Mouse (Mus musculus) forebrain, postnatal 0 days (tissue): ENCODE results near the gene Rgs18. TPM values are rescaled to one million over a fixed set of nuclear protein-coding genes. Genes with fewer than 3 reads are reported as not detected.

Experiments
- ATAC-seq: fragments of 200-750 bp; cut with Nextera tagmentation; 2 replicates; pipeline ENCODE4 v1.8.0; 2017; ENCODE audit warnings: mild to moderate bottlenecking, moderate library complexity
- DNase-seq: peaks from one replicate; pipeline ENCODE4 v3.0.0-alpha.2; 2015
- H3K27ac ChIP-seq: fragments of 300-500 bp; sonication (generic); 2 replicates; pipeline ENCODE4 v1.5.1; 2014; ENCODE audit warnings: low read depth, mild to moderate bottlenecking, antibody characterized with exemption, low read length, moderate library complexity, mixed read lengths
- H3K27me3 ChIP-seq: fragments of 300-500 bp; sonication (generic); 2 replicates; pipeline ENCODE4 v1.6.1; 2014; ENCODE audit warnings: mild to moderate bottlenecking, low read length, mixed read lengths; ENCODE audit not compliant: insufficient read depth
- H3K36me3 ChIP-seq: fragments of 300-500 bp; sonication (generic); 2 replicates; pipeline ENCODE4 v1.6.1; 2014; ENCODE audit warnings: mild to moderate bottlenecking, moderate library complexity; ENCODE audit not compliant: insufficient read depth
- H3K4me1 ChIP-seq: fragments of 300-500 bp; sonication (generic); 2 replicates; pipeline ENCODE4 v1.6.1; 2014; ENCODE audit warnings: antibody characterized with exemption; ENCODE audit not compliant: insufficient read depth
- H3K4me2 ChIP-seq: fragments of 300-500 bp; sonication (generic); 2 replicates; pipeline ENCODE4 v1.6.1; 2014; ENCODE audit warnings: low read depth, mild to moderate bottlenecking, moderate library complexity
- H3K4me3 ChIP-seq: fragments of 300-500 bp; sonication (generic); 2 replicates; pipeline ENCODE4 v1.5.1; 2014; ENCODE audit warnings: low read depth, low read length, mixed read lengths
- H3K9ac ChIP-seq: fragments of 300-500 bp; sonication (generic); 2 replicates; pipeline ENCODE4 v1.6.1; 2014; ENCODE audit warnings: mild to moderate bottlenecking
- H3K9me3 ChIP-seq: fragments of 300-500 bp; sonication (generic); 2 replicates; pipeline ENCODE4 v1.6.1; 2016; ENCODE audit warnings: low read length
- CTCF ChIP-seq: sonication (generic); IDR thresholded peaks from 2 replicates; pipeline ENCODE4 v1.5.1; 2016; ENCODE audit warnings: antibody characterized with exemption, control low read depth, low read depth
- WGBS: fragments of 180-500 bp; shearing (Covaris S2); extraction: QIAGEN DNeasy Blood & Tissue Kit; methylation state at CpG from one replicate; pipeline ENCODE4 v1.1.7; 2014; 5-methylcytosine and 5-hydroxymethylcytosine counted together
- polyA plus RNA-seq: library from polyadenylated mRNA; unstranded; fragments of >200 nt; fragmentation: Nextera tagmentation; extraction: Ambion mirVana; gene quantifications from 2 replicates; pipeline ENCODE4 v1.2.1, GENCODE M21; 2015
- total RNA-seq: library from RNA; depleted of rRNA; stranded (reverse); fragments of >200 nt; gene quantifications from 2 replicates; pipeline ENCODE4 v1.2.3, GENCODE M21; 2014; rRNA removed

The Rgs18 gene
- total RNA-seq (0.10 and 0.54 TPM in 2 replicates), polyA plus RNA-seq (0.09 and 0.17 TPM in 2 replicates)

- no peak within 1 kb of the TSS for H3K27ac ChIP-seq
- H3K27me3 ChIP-seq, result no peaks in the 10 kb centered on the region
- H3K36me3 ChIP-seq, result no peaks in the 10 kb centered on the region
- no peak within 1 kb of the TSS for H3K4me3 ChIP-seq
- ATAC-seq, result no peak
- 83% methylated on average over 5 of the region's 5 CpGs for WGBS
- DNase-seq, result no peak
- TF ChIP-seq CTCF, result no peak
- H3K4me2 ChIP-seq, result no peak within 1 kb of the TSS
- no peak within 1 kb of the TSS for H3K9ac ChIP-seq
- no peaks in the 10 kb centered on the region for H3K9me3 ChIP-seq
- H3K4me1 ChIP-seq, result no peaks in the 10 kb centered on the region
Measured at GRCm38 (mm10) chr1:144775331-144775730, at the start of gene Rgs18. Gene Rgs18, minus strand, starts transcription at chr1:144775435.

- ATAC-seq, result no peak
- no peak for DNase-seq
- Histone ChIP-seq H3K36me3 (no peaks in the 10 kb centered on the region), H3K9ac (no peak overlapping the region), H3K4me3 (no peak overlapping the region), H3K9me3 (no peaks in the 10 kb centered on the region), H3K4me2 (no peak overlapping the region), H3K27me3 (no peaks in the 10 kb centered on the region), H3K27ac (no peak overlapping the region), H3K4me1 (no peaks in the 10 kb centered on the region)
- no peak for TF ChIP-seq CTCF
- WGBS, result 87% methylated on average over 1 of the region's 1 CpGs
Measured at GRCm38 (mm10) chr1:144774394-144774793, 841 bp downstream of the Rgs18 start.

GRCm38 (mm10) chr1:144766218-144766617 lies 9.0 kb downstream of the Rgs18 start:
- no peak overlapping the region for H3K9ac ChIP-seq
- TF ChIP-seq CTCF, result no peak
- ATAC-seq (no peak), DNase-seq (no peak)
- no peak overlapping the region for H3K4me2 ChIP-seq
- H3K4me3 ChIP-seq, result no peak overlapping the region
- H3K27me3 ChIP-seq, result no peaks in the 10 kb centered on the region
- no peaks in the 10 kb centered on the region for H3K9me3 ChIP-seq
- H3K4me1 ChIP-seq, result no peaks in the 10 kb centered on the region
- 58% methylated on average over 2 of the region's 2 CpGs for WGBS
- no peak overlapping the region for H3K27ac ChIP-seq
- H3K36me3 ChIP-seq, result no peaks in the 10 kb centered on the region

- no peaks in the 10 kb centered on the region for H3K27me3 ChIP-seq
- H3K36me3 ChIP-seq, result no peaks in the 10 kb centered on the region
- H3K4me2 ChIP-seq, result no peak overlapping the region
- no peak for DNase-seq
- 89% methylated on average over 3 of the region's 3 CpGs for WGBS
- H3K4me1 ChIP-seq, result no peaks in the 10 kb centered on the region
- no peak overlapping the region for H3K27ac ChIP-seq
- no peaks in the 10 kb centered on the region for H3K9me3 ChIP-seq
- TF ChIP-seq CTCF, result no peak
- no peak overlapping the region for H3K9ac ChIP-seq
- no peak overlapping the region for H3K4me3 ChIP-seq
- no peak for ATAC-seq
Measured at GRCm38 (mm10) chr1:144760792-144761191, 14.4 kb downstream of the Rgs18 start.

GRCm38 (mm10) chr1:144750763-144751162 lies 24.5 kb downstream of the Rgs18 start:
- H3K4me3 ChIP-seq, result no peak overlapping the region
- DNase-seq (no peak), ATAC-seq (no peak)
- 73% methylated on average over 3 of the region's 3 CpGs for WGBS
- no peak overlapping the region for H3K27ac ChIP-seq
- H3K4me2 ChIP-seq, result no peak overlapping the region
- no peaks in the 10 kb centered on the region for H3K27me3 ChIP-seq
- no peak for TF ChIP-seq CTCF
- no peak overlapping the region for H3K9ac ChIP-seq
- no peaks in the 10 kb centered on the region for H3K9me3 ChIP-seq
- H3K4me1 ChIP-seq, result no peaks in the 10 kb centered on the region
- no peaks in the 10 kb centered on the region for H3K36me3 ChIP-seq

- no peak overlapping the region for H3K4me2 ChIP-seq
- H3K27ac ChIP-seq, result no peak overlapping the region
- 98% methylated on average over 1 of the region's 1 CpGs for WGBS
- no peaks in the 10 kb centered on the region for H3K36me3 ChIP-seq
- no peak overlapping the region for H3K4me3 ChIP-seq
- DNase-seq, result no peak
- no peak overlapping the region for H3K9ac ChIP-seq
- TF ChIP-seq CTCF, result no peak
- H3K27me3 ChIP-seq, result no peaks in the 10 kb centered on the region
- no peaks in the 10 kb centered on the region for H3K9me3 ChIP-seq
- no peaks in the 10 kb centered on the region for H3K4me1 ChIP-seq
- no peak for ATAC-seq
Measured at GRCm38 (mm10) chr1:144746182-144746581, 29.1 kb downstream of the Rgs18 start.

GRCm38 (mm10) chr1:144737739-144738138 lies 37.5 kb downstream of the Rgs18 start:
- no peak for ATAC-seq
- WGBS, result 65% methylated on average over 6 of the region's 6 CpGs
- no peak overlapping the region for H3K4me2 ChIP-seq

More at GRCm38 (mm10) chr1:144737739-144738138, 37.5 kb downstream of the Rgs18 start:
- TF ChIP-seq CTCF, result no peak
- Histone ChIP-seq H3K4me1 (no peaks in the 10 kb centered on the region), H3K36me3 (no peaks in the 10 kb centered on the region), H3K27ac (no peak overlapping the region), H3K9ac (no peak overlapping the region), H3K9me3 (no peaks in the 10 kb centered on the region), H3K27me3 (no peaks in the 10 kb centered on the region), H3K4me3 (no peak overlapping the region)
- no peak for DNase-seq
